Mouse (Mus musculus): ENCODE measurements around the gene Gm20594. TPM values are rescaled to one million over a fixed set of nuclear protein-coding genes. Genes with fewer than 3 reads are reported as not detected.

Gene Gm20594
- total RNA-seq (2021), result not detected
- long read RNA-seq, experiment 1, result 0 reads
- long read RNA-seq, experiment 2, result 0 reads

- DNase-seq (ENCODE audit: low spot score in 2 of 2), result no peak
- intact Hi-C loops (cut with DNase I), result no loop called here
Measured at GRCm38 (mm10) chr6:79817616-79818015, at the start of gene Gm20594. Gm20594 (plus strand) TSS chr6:79817916.

GRCm38 (mm10) chr6:79818114-79818513 is 398 bp downstream of the Gm20594 start:
- no peak for DNase-seq (ENCODE audit: low spot score in 2 of 2)
- intact Hi-C loops (cut with DNase I), result no loop called here

GRCm38 (mm10) chr6:79833845-79834244 is 16.1 kb downstream of the Gm20594 start:
- DNase-seq (ENCODE audit: low spot score in 2 of 2), result peak in 1 of 2 experiments; percentile 24
- intact Hi-C loops (cut with DNase I), result no loop called here

- peak in 1 of 2 experiments; percentile 52 for DNase-seq (ENCODE audit: low spot score in 2 of 2)
- intact Hi-C loops (cut with DNase I), result no loop called here
Measured at GRCm38 (mm10) chr6:79846829-79847228, 29.1 kb downstream of the Gm20594 start.

Other genes starting within 250 kb of the Gm20594 start
- gene Lrrtm4, start 201.0 kb downstream of the Gm20594 start, total RNA-seq (2021), result 10 to 100 TPM; 67.8 to 76.8 TPM